Mouse (Mus musculus) naive thymus-derived CD4-positive, alpha-beta T cell, adult 2 months (primary cell): ENCODE measurements around the gene Tecpr2.

Experiments
- DNase-seq: peaks from one replicate; pipeline ENCODE4 v3.0.0-alpha.2; 2011; ENCODE audit warnings: low read depth

Gene Tecpr2

GRCm38 (mm10) chr12:111007134-111008103 lies 118.4 kb downstream of the Tecpr2 start:
- DNase-seq, result peak; percentile 91

- no peak for DNase-seq
These were observed 119.7 kb downstream of the Tecpr2 start for GRCm38 (mm10) chr12:111008500-111009490.

DNA sequence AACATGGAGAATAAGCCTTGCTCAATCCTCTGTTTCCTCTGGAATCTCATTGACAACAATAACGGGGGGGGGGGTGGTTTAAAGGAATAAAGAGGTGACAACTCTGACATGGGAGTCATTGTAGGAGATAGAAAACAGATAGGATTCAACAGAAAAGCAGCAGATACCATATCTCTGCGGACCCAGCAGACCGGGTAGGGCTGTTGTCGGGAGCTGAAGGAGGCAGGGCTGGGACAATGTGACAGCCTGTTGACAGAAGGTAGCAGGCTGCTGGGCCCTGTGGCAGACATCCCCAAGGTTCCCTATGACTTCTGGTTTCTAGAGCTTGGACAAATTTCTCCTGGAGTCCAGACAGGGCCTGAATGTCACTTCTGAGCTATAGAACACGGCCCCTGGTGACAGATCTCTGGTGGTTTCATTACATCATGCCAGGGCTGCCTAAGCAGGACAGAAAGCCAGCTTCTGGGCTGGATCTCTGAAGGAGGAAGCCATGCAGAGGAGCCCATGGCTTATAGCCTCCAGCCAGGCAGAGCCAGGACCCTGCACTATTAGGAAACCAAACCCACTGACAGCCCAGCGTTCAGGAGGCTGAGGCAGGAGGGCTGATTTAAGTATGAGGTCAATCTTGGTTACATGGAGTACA lies 120.7 kb downstream of the Tecpr2 start:
- no peak for DNase-seq

- no peak for DNase-seq
These were observed 127.7 kb downstream of the Tecpr2 start for GRCm38 (mm10) chr12:111016807-111017206.

- DNase-seq, result no peak
These were observed 129.0 kb downstream of the Tecpr2 start for GRCm38 (mm10) chr12:111018068-111018467.

- DNase-seq, result no peak
These were observed 130.0 kb downstream of the Tecpr2 start for GRCm38 (mm10) chr12:111019086-111019485.

DNA sequence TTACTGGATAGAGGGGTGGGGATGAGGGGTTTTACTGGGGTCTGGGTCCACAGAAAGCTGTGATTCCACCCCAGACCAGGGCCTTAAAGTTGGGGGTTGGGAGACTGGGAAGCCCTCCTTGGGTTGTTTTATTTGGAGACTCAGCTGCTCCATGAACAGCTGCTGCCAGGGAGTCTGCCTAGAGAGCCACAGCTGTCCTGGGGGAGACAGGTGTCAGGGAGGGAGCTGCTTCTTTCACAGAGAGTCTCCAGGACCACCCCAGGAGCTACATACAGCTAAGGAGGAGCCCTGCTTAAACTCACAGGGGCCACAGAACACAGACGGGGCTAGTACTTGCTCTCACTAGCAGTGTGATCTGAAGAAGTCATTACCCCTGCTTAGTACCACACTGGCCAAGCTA lies 132.1 kb downstream of the Tecpr2 start:
- no peak for DNase-seq

DNA sequence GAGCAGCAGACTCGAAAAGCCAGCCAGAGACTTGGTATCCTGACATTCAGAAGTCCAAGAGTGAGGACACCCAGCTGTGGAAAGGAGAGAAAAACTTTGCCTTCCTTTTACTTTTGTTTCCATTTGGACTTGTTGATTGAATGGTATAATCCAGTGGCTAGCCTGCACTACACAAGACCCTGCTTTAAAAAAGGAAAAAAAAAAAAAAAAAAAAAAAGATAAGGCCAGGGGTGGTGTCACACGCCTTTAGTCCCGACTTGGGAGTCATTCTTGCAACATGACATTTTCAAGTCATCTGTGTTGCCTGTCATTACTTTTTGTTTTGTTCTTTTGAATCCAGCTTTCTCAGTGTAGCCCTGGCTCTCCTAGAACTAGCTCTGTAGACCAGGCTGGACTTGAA lies 132.5 kb downstream of the Tecpr2 start:
- DNase-seq, result no peak
